Mouse (Mus musculus): ENCODE measurements around the gene Nars2. TPM values are rescaled to one million over a fixed set of nuclear protein-coding genes. Genes with fewer than 3 reads are reported as not detected.

Nars2 gene
- polyA plus RNA-seq, 2 experiments = 4.9 to 16.1 TPM

DNA sequence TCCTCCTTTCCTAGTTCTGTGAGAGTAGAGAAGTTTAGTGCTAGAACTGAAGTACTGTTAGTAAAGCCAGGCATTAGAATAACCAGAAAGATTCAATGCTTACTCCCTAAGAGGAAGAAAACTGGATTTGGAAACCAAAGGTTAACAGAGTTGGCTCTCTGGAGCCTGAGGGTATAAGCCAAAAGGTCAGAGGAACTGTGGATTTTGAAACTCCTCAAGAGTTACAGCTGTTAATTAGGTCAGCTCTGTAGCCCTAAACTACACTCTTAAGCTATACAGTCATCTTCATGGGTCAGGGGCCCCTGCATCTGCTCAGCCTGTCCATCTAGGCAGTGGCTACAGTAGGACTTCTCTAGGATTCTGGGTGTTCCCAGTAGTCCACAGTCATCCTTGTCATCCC is 125.7 kb downstream of the Nars2 start:
- no peaks in the 10 kb centered on the region for H3K27me3 ChIP-seq (ENCODE audit: control insufficient read depth, insufficient read depth, low read length)

DNA sequence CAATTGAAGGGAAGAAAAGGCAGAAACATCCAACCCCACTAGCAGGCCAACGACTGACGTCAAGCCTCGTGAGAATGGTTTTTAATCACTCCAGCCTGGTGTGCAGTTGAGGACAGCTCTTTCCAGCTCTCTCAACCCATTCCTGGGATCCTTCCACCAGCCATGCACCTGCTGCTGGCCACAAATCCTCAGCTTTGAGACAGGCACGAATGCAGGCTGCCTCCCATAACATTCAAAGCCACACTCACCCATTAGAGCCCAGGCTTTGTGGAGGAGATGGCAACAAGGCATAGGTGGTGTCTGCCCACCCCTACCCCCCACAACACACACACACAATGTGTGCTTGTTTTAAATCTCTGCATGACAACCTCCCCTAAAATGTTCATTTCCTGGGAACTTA is 127.4 kb downstream of the Nars2 start:
- TF ChIP-seq EP300 (IDR thresholded peaks at IDR 0.05; ENCODE audit: low read depth) = no peak
- no peak for TF ChIP-seq CTCF (IDR thresholded peaks at IDR 0.05; ENCODE audit: low read depth)
- no peak overlapping the region for H3K9ac ChIP-seq (replicated peaks)
- no peak overlapping the region for H3K4me3 ChIP-seq (ENCODE audit: insufficient read depth in 1 of 2, low read depth in 2 of 2, low read length in 2 of 2)
- H3K36me3 ChIP-seq (replicated peaks; ENCODE audit: control insufficient read depth, insufficient read depth, low read depth) = no peaks in the 10 kb centered on the region
- DNase-seq (ENCODE audit: low read depth in 3 of 3, low spot score in 3 of 3) = no peak
- WGBS (ENCODE audit: insufficient replicate concordance) = 27% methylated on average over 4 of the region's 4 CpGs
- H3K9me3 ChIP-seq (ENCODE audit: control insufficient read depth, low read length) = no peaks in the 10 kb centered on the region
- no peaks in the 10 kb centered on the region for H3K27me3 ChIP-seq (ENCODE audit: control insufficient read depth, insufficient read depth, low read length)
- H3K27ac ChIP-seq = no peak overlapping the region
- no peak for ATAC-seq (ENCODE audit: insufficient read depth)
- H3K4me2 ChIP-seq (ENCODE audit: low read depth) = no peak overlapping the region
- peaks cover 2 to 15% of the 10 kb centered on the region in 2 experiments for H3K4me1 ChIP-seq (replicated peaks; ENCODE audit: control insufficient read depth in 2 of 2, insufficient read depth in 2 of 2, low read length in 1 of 2)

More for the DNA sequence above, 125.7 kb downstream of the Nars2 start:
- Histone ChIP-seq H3K9me3 (ENCODE audit: control insufficient read depth, low read length) (no peaks in the 10 kb centered on the region), H3K4me1 (replicated peaks; ENCODE audit: control insufficient read depth in 2 of 2, insufficient read depth in 2 of 2, low read length in 1 of 2) (peaks cover 4 to 10% of the 10 kb centered on the region in 2 experiments; a peak in 3 of 4 replicates), H3K4me3 (ENCODE audit: insufficient read depth in 1 of 2, low read depth in 2 of 2, low read length in 2 of 2) (no peak overlapping the region), H3K4me2 (ENCODE audit: low read depth) (no peak overlapping the region), H3K27ac (no peak overlapping the region), H3K36me3 (replicated peaks; ENCODE audit: control insufficient read depth, insufficient read depth, low read depth) (no peaks in the 10 kb centered on the region), H3K9ac (replicated peaks) (no peak overlapping the region)
- no peak for DNase-seq (ENCODE audit: low read depth in 3 of 3, low spot score in 3 of 3)
- ATAC-seq (ENCODE audit: insufficient read depth) = no peak
- TF ChIP-seq EP300 (IDR thresholded peaks at IDR 0.05; ENCODE audit: low read depth) (no peak), CTCF (IDR thresholded peaks at IDR 0.05; ENCODE audit: low read depth) (no peak)

DNA sequence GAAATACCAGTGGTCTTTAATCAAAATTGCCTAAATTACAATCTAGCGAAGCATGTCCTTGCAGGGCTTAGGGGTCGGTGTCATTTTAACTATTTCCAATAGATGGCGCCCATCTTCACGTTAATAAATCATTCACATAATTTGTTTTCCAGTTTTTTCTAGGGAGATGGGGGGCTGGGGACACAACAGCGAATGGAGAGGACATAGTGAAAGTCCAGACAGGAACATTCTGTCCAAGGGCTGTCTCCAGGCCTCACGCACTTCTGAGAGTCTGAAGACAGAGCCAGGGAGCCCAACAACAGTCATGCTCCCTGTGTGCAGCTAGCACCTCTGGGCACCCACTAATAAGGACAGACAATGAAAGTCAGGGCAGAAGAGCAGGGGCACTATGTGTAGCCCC is 127.8 kb downstream of the Nars2 start:
- Histone ChIP-seq H3K4me1 (replicated peaks; ENCODE audit: control insufficient read depth in 2 of 2, insufficient read depth in 2 of 2, low read length in 1 of 2) (peaks cover 2 to 16% of the 10 kb centered on the region in 2 experiments), H3K36me3 (replicated peaks; ENCODE audit: control insufficient read depth, insufficient read depth, low read depth) (no peaks in the 10 kb centered on the region), H3K9me3 (ENCODE audit: control insufficient read depth, low read length) (no peaks in the 10 kb centered on the region), H3K9ac (replicated peaks) (no peak overlapping the region), H3K4me3 (ENCODE audit: insufficient read depth in 1 of 2, low read depth in 2 of 2, low read length in 2 of 2) (no peak overlapping the region), H3K27me3 (ENCODE audit: control insufficient read depth, insufficient read depth, low read length) (no peaks in the 10 kb centered on the region), H3K4me2 (ENCODE audit: low read depth) (no peak overlapping the region), H3K27ac (no peak overlapping the region)
- TF ChIP-seq EP300 (IDR thresholded peaks at IDR 0.05; ENCODE audit: low read depth) (no peak), CTCF (IDR thresholded peaks at IDR 0.05; ENCODE audit: low read depth) (peak; percentile 42)
- ATAC-seq (ENCODE audit: insufficient read depth) (no peak), DNase-seq (ENCODE audit: low read depth in 3 of 3, low spot score in 3 of 3) (peak in 1 of 3 experiments; percentile 37)
- WGBS (ENCODE audit: insufficient replicate concordance) = 12% methylated on average over 6 of the region's 6 CpGs

- 58% methylated on average over 4 of the region's 4 CpGs for WGBS (ENCODE audit: insufficient replicate concordance)
- DNase-seq (ENCODE audit: low read depth in 3 of 3, low spot score in 3 of 3) (no peak), ATAC-seq (ENCODE audit: insufficient read depth) (no peak)
- TF ChIP-seq EP300 (IDR thresholded peaks at IDR 0.05; ENCODE audit: low read depth) = no peak
- no peak for TF ChIP-seq CTCF (IDR thresholded peaks at IDR 0.05; ENCODE audit: low read depth)
- Histone ChIP-seq H3K36me3 (replicated peaks; ENCODE audit: control insufficient read depth, insufficient read depth, low read depth) (no peaks in the 10 kb centered on the region), H3K4me3 (ENCODE audit: insufficient read depth in 1 of 2, low read depth in 2 of 2, low read length in 2 of 2) (no peak overlapping the region), H3K27me3 (ENCODE audit: control insufficient read depth, insufficient read depth, low read length) (no peaks in the 10 kb centered on the region), H3K9ac (replicated peaks) (no peak overlapping the region), H3K4me1 (replicated peaks; ENCODE audit: control insufficient read depth in 2 of 2, insufficient read depth in 2 of 2, low read length in 1 of 2) (peaks cover 2 to 17% of the 10 kb centered on the region in 2 experiments), H3K4me2 (ENCODE audit: low read depth) (no peak overlapping the region), H3K27ac (no peak overlapping the region), H3K9me3 (ENCODE audit: control insufficient read depth, low read length) (no peaks in the 10 kb centered on the region)
Observed at GRCm38 (mm10) chr7:97079651-97080365, 128.5 kb downstream of the Nars2 start.

DNA sequence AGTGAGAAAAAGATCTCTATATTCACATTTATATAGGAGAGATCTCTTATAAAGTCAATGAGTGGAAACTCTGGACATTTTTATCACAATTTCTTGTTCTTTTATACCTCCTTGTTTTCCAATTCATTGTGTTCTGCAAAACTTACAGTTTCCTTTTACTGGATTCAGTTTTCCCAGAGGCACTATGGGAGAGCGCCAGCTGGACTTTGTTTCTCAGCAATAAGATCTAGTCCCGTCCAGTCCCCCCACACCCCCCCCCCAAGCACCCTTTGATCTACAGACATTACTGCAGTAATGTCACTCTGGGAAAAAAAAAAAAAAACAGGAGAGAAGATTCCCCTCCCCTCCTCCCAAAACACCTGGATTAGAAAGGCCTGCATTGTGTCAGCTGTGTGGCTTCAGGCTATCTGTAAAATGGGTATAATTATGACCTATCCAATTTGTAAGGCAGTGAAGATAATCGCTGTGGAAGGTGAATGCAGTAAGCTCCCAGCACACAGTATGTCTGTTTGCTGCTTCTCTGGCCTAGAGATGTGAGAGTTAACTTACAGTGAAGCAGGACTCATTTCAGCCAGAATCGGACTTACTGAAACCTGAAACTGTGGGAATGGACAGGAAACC is 129.4 kb downstream of the Nars2 start:
- Histone ChIP-seq H3K9me3 (ENCODE audit: control insufficient read depth, low read length) (no peaks in the 10 kb centered on the region), H3K27me3 (ENCODE audit: control insufficient read depth, insufficient read depth, low read length) (no peaks in the 10 kb centered on the region), H3K36me3 (replicated peaks; ENCODE audit: control insufficient read depth, insufficient read depth, low read depth) (no peaks in the 10 kb centered on the region), H3K9ac (replicated peaks) (peak overlapping the region; percentile 74), H3K4me2 (ENCODE audit: low read depth) (peak overlapping the region; percentile 94), H3K4me3 (ENCODE audit: insufficient read depth in 1 of 2, low read depth in 2 of 2, low read length in 2 of 2) (peak overlapping the region; percentile 61 to 93), H3K27ac (peak overlapping the region; percentile 46), H3K4me1 (replicated peaks; ENCODE audit: control insufficient read depth in 2 of 2, insufficient read depth in 2 of 2, low read length in 1 of 2) (peaks cover 2 to 17% of the 10 kb centered on the region in 2 experiments)
- TF ChIP-seq EP300 (IDR thresholded peaks at IDR 0.05; ENCODE audit: low read depth) = no peak
- TF ChIP-seq CTCF (IDR thresholded peaks at IDR 0.05; ENCODE audit: low read depth) = no peak
- no peak for ATAC-seq (ENCODE audit: insufficient read depth)
- no peak for DNase-seq (ENCODE audit: low read depth in 3 of 3, low spot score in 3 of 3)
- WGBS (ENCODE audit: insufficient replicate concordance) = 48% methylated on average over 4 of the region's 4 CpGs
